Mouse (Mus musculus): ENCODE measurements around the gene Cntfr.
"Not testable (repeated sequence)": the region's sequence is repeated elsewhere in the genome, so short reads cannot be mapped to it uniquely, and the experiment has no call there.

DNA sequence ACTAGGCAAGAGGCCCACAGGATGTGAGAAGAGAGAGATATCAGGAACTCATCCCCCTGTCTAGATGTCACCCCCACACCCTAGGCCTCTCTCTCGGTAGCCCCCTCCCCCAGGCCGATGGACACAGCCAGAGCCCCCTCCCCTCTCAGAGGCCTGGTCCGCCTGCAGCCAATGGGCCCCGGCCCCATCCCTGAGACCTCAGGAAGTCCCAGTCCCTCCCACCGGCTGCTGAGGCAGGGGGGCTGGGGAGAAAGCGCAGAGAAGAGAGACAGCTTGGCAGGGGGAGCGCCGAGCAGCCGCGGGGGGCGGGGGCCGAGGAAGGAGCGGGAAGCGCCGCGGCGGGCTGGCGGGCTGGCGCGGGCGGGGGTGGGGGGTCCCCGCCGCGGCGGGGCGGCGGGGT is 13.6 kb downstream of the Cntfr start:
- not testable (repeated sequence) for TF ChIP-seq TAL1, GATA1 (IDR thresholded peaks at IDR 0.05; ENCODE audit: low read length)
